Mouse (Mus musculus) lung, adult 2 months (tissue): ENCODE results near the gene Fkbp15.

ENCODE experiments used
- CTCF ChIP-seq: fragments of 200-500 bp; IDR thresholded peaks from 2 replicates; pipeline ENCODE4 v1.5.1; 2011; ENCODE audit warnings: mild to moderate bottlenecking, low read length, control low read depth; ENCODE audit not compliant: insufficient read depth
- POLR2A ChIP-seq: fragments of 200-500 bp; IDR thresholded peaks from 2 replicates; pipeline ENCODE4 v1.6.1; 2011; ENCODE audit warnings: low read depth, mild to moderate bottlenecking, control low read depth, low read length, borderline replicate concordance; ENCODE audit errors: extremely low read depth

GRCm38 (mm10) chr4:62281319-62281718, 79.0 kb downstream of the Fkbp15 start:
- TF ChIP-seq CTCF (no peak), POLR2A (no peak)
